Mouse (Mus musculus): ENCODE results near the gene Olfr583.

Olfr583 gene

GRCm38 (mm10) chr7:103051000-103051399 lies at the start of gene Olfr583:
Gene Olfr583, plus strand, starts transcription at chr7:103051300.
- DNase-seq (ENCODE audit: low read depth) = no peak

- no peak for DNase-seq (ENCODE audit: low read depth)
Observed at GRCm38 (mm10) chr7:103037724-103038123, 13.4 kb upstream of the Olfr583 start, which contains the start of gene Olfr582. Gene Olfr582, plus strand, starts transcription at chr7:103038024.

GRCm38 (mm10) chr7:103081585-103081984 lies 30.5 kb downstream of the Olfr583 start, which contains the start of gene Olfr584:
Gene Olfr584, plus strand, starts transcription at chr7:103081885.
- DNase-seq (ENCODE audit: low read depth) = no peak

GRCm38 (mm10) chr7:103097420-103097819 lies 46.3 kb downstream of the Olfr583 start, which contains the start of gene Olfr585:
Gene Olfr585, plus strand, starts transcription at chr7:103097720.
- DNase-seq (ENCODE audit: low read depth) = no peak
